Mouse (Mus musculus) T-cell, adult 66 days (primary cell): Measurements from ENCODE around the gene Wdr86. TPM values are rescaled to one million over a fixed set of nuclear protein-coding genes. Genes with fewer than 3 reads are reported as not detected.

Source experiments
- total RNA-seq, 2 experiments: library from RNA; stranded (reverse); gene quantifications; 3 replicates in 1 of 2; 4 replicates in 1 of 2; pipeline ENCODE4 v1.2.4; 2023

Gene Wdr86
- not detected for total RNA-seq

DNA sequence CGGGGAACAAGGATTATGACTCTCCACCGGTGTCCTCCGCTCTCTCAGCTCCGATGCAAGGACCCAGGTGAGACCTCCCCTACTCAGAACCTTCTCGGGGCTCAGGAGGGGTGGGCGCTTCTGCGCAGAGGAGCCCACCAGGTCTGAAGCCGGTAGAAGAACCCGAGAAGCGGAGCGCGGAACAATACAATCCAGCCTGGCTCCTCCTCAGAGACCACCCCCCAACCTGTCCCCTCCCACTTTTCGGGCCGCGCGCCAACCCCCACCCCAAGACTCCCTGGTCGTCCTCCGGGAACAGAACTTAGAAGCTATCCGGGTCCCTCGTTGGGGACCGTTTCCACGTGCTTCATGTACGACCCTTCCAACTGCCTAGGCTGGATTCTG lies at the start of gene Wdr86:
Gene Wdr86, minus strand, starts transcription at position 240 of the 384 bp plus-strand sequence.

DNA sequence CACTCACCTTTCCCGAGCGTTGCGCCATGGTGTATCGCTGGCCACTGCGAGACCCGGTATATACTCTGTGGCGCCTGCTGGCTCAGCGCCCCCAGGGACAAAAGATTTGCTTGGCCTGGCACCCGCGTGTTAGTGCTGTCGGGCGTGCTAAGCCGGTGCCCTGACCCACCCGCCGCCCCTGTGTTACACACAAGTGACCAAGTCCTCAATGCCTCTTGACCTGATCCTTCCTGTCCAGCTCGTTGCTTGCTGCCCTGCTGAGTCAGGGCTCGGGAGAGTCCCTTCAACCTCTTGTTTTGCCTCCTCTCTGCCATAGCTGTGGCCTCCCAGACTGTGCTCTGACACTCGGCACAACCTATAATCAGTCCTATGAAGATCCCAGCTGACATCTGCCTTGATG lies 27.3 kb upstream of the Wdr86 start, which contains the start of gene Crygn:
Gene Crygn, minus strand, starts transcription at position 193 of the 400 bp plus-strand sequence.

DNA sequence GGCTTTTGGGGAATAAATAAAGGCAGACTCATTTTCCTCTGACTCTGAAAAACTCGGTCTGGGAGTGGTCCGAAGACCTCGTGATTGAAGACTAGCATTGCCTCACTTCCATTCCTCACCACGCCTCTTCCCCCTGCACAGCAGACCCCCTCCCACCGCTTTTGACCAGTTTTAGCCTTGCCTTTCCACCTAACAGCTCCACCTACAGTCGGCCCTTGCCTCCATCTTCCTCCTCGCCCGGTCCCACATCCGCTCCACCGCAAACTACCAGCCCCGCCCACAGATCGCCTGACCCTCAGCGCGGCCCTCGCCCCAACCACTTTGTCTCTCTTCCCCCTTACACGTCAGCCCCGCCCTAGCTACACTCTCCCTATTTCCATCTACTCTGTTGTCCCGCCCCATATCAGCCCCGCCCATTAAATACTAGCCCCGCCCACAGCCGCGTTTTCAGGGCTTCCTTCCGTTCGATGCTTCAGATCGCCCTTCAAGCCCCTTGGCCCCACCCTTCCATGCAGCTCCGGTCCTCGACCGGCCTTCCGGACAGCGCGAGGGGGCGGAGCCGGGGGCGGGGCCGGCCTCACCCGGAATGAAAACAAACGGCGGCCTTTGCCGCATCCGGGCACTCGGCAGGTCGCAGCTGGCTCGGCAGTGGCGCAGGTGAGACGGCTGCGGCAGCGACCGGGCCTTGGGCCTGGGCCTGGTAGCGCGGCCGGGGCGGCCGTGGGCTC lies 45.0 kb downstream of the Wdr86 start, which contains the start of gene Nub1:
Gene Nub1, plus strand, starts transcription at position 167 of the 728 bp plus-strand sequence.

Other genes starting within 250 kb of the Wdr86 start
- not detected for gene Gbx1, start 203.5 kb downstream of the Wdr86 start, total RNA-seq
- not detected for gene Asb10, start 189.7 kb downstream of the Wdr86 start, total RNA-seq
- not detected for gene 4931409K22Rik, start 173.9 kb downstream of the Wdr86 start, total RNA-seq
- gene Abcf2, start 153.3 kb downstream of the Wdr86 start, total RNA-seq: 10 to 100 TPM; 46.5 to 47.9 TPM
- 10 to 100 TPM; 41.0 to 42.2 TPM for gene Chpf2, start 144.0 kb downstream of the Wdr86 start, total RNA-seq
- gene Smarcd3, start 106.3 kb downstream of the Wdr86 start, total RNA-seq: under 1 TPM in 1 of 2 experiments, not detected in 1; 0.32 TPM
- gene Nub1, start 45.2 kb downstream of the Wdr86 start, total RNA-seq: 10 to 100 TPM; 86.5 to 86.7 TPM
- not detected for gene Crygn, start 27.3 kb upstream of the Wdr86 start, total RNA-seq
- 10 to 100 TPM; 45.0 to 50.5 TPM for gene Rheb, start 111.9 kb upstream of the Wdr86 start, total RNA-seq